Mouse (Mus musculus) left cerebral cortex, adult 9 months (tissue): ENCODE results near the gene Galnt7.
A peak's percentile ranks its signal among the peaks of the same experiment; 100 is the strongest.

Source experiments
- DNase-seq, 2 experiments: peaks; one replicate each; pipeline ENCODE4 v3.0.0; 2022; ENCODE audit warnings: low spot score in 2 of 2

Gene Galnt7

DNA sequence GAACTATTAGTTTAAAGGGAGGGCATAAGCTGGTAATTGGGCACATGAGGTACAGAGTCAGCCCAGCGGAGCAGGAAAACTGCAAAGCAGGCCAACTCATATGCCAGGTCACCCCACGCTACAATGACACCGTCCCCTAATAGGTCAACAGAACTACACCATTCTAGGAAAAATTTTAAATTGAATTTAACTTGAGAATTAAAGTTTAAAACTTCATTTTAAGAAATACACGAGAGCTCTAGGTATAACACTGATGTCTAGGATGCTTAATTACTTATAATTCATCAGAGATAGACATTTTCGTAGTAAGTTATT, 67.7 kb downstream of the Galnt7 start:
- no peak for DNase-seq

DNA sequence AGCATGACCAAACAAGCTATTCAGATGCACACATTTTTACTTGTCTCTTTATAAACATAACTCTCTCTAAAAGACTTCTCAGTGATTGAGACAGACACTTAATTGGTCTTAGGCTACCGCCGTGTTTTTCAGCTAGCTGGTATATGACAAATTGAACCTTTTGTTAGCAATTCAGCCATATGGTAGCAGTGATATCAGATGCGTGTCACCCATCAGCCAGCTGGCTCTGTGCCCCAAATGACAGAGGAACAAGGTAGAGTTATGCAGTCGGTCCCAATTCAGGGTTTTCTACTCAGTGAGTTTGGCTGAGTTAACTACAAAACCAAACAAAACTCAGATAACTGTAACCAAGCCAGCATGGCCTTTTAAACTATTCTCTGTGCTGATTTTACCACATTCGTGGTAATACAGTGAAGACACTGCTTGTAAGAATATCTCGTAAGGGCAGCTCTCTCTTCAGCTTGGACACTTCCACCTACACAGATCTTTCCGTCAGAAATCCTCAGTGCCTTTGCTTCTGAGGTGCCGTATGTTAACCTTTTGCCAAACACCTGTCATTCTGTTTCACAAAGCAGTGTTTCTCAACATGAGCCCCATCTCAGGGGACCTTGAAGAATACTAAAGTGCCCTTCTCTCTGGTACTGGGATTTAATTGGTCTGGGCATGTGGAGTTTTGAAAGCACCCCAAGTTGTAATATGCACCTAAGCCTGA, 68.3 kb downstream of the Galnt7 start:
- no peak for DNase-seq

DNA sequence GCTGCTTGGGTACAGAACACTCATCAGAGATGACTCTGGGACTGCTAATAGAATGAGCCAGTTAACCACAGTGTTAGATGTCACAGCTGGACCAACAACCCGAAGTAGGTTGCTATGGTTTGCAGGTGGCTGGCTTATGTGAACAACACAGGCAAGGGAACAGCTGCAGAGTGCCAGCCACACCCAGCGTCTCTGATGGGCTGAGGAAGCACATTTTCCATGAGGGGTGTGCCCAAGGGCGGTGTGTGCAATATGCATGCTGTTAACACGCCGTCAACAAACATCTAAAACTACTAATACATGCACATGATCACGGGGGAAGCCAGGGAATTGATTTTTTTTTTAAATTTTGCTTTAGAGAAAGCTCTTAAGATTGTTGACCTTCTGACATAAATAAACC, 73.0 kb downstream of the Galnt7 start:
- no peak for DNase-seq

DNA sequence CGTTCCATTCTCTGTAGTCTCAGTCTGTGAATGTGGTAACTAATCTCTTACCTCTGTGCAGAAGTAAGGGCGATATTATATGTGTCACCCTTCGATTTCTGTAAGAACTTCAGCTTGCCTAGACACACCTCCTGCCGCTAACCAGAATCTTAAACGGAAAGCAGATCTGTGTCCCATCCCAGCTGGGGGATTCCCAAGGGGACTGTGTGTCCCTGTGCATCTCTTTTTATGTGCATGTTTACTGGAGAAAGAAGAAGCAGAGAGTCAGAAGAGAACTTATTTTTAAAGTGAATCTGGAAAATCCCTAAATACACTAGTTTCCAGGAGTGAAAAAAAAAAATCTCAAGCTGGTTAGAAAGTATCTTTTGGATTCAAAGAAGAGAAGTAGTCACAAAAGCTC, 75.5 kb downstream of the Galnt7 start:
- no peak for DNase-seq

DNA sequence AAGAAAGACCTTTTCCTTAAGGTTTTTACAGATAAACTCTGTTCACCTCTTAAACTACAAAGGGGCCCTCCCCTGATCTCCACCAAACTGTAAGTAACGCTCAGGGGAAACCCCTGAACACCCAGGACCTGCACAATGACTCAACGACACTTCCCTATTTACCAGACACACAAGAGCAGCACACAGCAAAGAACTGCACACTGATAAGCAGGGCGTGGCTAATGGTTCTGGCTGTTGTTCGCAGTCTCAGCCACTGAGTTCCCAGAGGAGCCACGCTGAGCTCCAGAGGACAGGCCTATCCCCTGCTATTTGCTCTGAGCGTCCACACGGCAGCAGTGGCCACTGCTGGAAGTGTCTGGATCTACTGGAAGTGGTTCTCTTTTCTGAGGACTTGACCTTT, 76.6 kb downstream of the Galnt7 start:
- DNase-seq, result no peak

DNA sequence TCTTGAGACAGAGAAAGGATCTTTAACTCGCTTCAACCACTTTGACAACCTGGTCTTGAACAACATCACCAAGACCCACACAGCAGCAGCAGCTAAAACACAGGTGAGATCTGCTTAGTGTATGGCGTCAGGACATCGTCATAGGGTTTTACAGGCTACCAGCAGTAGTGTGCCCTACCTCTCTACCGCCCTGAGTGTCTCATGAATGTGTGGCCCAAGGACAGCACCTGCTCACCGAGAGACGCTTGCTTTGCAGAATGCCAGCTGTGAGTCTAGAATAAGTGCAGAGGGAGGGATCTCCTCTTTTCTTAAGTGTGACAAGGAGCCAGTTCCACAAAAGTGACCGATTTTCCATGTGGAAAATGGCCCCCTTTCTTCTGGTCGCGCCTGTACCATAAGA, 77.5 kb downstream of the Galnt7 start:
- DNase-seq, result no peak

DNA sequence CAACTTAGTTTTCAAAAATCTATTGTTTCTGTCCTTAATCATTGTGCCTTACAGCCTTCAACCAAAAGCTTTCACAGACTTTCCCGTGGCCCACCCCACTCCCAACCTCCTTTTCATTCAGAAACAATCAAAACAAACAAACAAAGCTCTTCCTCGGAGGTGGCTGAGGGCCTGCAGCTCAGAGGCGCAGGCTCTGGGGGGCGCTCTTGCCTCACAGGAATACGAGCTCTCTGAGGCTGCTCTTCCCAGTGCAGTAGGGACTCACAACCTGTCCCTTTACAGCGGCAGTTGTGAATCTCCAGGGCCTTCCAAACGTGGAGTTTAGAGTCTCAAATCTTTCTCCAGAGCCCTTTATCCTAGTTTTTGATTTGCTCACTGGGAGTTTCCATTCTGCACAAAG, 78.4 kb downstream of the Galnt7 start:
- peak in 1 of 2 experiments; percentile 74 for DNase-seq

DNA sequence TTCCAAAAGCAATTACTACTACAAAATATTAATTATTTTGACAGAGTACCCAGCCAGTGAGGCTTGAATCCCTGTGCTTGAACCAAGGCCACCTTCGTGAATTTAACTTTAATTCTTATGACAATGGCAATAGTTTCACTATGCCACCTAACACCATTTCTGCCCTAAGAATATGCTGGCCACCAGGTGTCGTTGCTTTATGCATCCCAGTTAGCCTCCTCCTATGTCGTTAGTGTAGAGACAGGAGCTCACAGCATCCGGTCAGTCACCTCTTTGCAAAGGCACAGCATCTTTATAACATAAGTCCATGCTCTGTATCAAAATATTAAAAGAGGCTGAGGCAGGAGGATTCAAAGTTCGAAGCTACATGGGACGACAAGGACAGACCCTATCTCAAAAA, 79.0 kb downstream of the Galnt7 start:
- DNase-seq, result no peak

DNA sequence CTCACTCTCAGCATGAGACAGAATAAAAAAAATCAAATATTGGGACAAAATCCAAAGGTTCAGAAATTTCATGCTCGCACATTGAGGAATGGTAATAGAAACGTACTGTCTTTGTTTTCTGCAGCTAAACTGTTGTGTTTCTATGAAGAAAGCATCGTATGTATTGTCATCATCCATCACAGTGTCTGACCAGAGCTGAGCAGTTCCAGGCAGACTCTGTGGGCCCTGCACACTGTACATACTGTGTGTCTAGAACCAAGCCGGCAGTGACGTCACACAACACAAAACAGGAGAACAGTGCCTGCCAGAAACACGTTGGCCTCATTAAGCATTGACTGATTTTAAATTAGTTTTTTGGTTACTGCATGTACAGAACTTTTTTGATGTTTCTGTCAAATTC, 82.9 kb downstream of the Galnt7 start:
- no peak for DNase-seq

DNA sequence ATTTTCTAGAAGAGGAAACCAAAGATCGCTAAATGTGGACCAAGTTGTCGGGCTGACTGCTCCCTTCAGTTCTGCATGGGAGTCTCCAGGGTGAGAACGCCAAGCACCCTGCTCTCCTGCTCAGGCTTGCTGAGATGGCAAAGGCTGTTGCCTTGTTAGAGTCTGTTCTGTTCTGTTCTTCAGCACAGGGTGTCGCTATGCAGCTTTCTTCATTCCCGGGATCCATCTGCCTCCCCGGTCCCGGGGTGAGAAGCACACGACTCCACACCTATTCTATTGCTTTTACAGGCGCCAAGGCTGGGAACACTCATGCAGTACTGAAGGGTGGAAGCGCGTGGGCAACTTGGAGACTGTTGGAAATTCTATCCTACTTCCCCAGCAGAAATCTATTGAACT, 83.4 kb downstream of the Galnt7 start:
- DNase-seq, result peak in 1 of 2 experiments; percentile 48

DNA sequence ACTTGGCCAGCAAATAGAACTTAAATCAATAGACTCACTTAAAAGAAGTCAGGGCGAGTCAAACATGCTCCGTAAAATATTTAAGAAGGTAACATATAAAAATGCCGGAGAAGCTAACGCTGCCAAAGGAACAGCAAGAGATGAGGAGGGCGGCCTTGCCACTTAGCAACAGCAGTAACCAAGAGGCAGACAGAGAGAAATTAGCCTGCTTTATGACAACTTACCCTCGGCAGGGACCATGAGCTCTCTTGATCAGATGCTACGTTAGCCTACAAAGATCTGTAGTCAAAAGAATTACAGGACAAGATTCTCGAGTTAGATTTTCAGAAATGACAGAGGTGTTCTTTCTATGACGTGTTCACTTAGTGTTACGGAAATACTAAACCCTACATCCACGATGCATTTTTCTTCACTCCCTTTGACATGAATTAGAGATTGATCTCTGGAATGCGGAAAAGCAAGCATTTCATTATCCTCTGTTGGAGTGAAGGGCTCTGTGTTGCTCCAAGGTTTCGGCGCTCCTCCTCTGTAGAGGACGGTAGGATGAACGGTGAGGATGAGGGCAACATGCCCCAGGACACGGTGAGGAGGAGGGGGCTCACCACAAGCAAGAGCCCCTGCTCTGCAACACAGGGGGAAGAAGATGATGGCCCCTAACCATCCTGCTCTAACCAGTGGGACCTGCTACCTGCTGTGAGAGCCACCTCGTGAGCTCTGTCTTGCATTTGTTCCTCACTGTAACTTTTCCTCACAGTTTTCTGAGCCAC, 84.0 kb downstream of the Galnt7 start:
- no peak for DNase-seq

DNA sequence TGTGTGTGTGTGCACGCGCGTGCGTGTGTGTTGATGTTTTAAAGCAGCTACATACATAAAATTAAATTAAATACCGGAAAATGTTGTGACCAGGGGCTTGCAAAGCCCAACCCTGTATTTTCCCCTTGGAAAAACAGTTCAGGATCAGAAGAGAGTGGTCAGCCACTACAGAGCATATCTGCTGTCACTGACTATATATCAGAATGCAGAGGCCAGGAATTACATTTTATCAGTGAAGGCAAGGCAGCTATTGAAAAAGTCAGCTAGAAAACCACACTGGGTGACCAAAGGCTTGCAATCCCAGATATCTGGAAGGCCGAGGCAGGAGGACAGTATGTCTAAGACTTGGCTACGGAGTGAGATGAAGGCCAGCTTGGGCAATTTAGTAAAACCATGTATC, 84.8 kb downstream of the Galnt7 start:
- DNase-seq, result no peak

DNA sequence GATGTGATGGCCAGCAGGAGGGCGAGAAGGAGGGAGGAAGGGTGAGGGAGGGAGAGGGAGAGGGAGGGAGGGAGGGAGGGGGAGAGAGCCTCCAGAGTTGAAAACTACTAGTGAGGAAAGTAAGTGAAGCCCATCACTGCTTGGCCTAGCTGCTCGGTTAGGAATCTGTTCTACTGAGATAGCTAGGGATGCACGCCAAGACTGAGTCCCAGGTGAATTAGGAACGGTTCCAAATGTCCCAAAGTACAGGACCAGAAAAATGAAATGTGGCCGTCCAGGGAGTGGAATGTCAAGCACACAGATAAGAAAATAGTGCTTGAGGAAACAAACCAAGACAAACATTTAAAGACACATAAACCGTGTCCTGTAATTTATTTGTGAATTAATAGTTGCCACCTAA, 87.8 kb downstream of the Galnt7 start:
- no peak for DNase-seq

DNA sequence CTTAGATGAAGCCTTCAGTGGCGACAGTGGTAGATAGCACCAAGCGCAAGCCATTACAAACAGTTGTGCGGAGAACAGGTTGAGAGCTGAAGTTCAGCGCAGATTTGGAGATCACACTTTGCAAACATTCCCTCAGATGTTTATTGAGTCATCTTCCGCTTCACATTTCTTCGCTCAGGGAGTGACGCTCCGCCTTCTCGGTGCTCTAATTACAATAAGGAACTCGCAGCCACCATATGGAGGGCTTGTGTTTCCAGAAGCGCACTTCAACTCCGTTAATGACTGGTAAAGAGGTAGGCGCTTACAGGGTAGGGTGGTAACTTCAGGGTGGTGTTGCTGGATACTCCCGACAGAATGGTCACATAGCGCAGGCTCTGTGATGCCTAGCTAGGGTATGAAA, 89.1 kb downstream of the Galnt7 start:
- DNase-seq, result peak in 1 of 2 experiments; percentile 61

DNA sequence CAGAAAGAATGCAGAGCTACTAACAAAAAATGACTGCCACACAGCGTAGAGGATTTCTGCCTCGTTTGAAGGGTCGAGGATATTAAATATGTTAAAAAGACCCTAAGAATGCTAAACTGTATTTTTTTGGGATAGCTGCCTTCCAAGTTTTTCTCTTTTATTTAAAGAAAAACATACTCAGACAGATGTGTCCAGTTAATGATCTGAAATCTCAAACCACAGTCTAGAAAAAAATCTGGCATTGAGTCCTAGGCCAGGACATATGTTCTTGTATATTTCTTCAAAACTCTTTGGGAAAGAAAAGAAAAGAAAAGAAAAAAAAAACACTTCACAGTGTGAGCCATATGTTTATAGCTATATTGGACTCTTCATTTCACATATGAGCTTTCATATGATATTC, 90.1 kb downstream of the Galnt7 start:
- no peak for DNase-seq

DNA sequence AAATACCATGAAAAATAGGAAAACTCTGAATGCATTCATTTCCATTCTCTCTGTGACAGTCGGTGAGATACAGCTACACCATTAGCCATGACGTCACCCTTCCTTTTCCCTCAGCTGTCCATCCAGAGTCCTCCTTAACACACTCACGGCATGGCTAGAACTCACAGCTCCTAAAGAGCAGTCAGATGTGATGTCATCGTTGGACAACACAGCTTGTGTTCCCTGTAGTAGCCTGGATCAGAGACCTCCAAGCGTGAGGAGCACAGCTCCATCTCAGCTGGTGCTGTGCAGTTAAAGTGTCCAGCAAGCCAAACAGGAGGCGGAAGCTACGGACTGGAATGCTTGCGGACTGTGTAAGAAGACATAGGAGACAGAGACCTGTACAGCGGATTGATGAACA, 91.9 kb downstream of the Galnt7 start:
- DNase-seq, result no peak

DNA sequence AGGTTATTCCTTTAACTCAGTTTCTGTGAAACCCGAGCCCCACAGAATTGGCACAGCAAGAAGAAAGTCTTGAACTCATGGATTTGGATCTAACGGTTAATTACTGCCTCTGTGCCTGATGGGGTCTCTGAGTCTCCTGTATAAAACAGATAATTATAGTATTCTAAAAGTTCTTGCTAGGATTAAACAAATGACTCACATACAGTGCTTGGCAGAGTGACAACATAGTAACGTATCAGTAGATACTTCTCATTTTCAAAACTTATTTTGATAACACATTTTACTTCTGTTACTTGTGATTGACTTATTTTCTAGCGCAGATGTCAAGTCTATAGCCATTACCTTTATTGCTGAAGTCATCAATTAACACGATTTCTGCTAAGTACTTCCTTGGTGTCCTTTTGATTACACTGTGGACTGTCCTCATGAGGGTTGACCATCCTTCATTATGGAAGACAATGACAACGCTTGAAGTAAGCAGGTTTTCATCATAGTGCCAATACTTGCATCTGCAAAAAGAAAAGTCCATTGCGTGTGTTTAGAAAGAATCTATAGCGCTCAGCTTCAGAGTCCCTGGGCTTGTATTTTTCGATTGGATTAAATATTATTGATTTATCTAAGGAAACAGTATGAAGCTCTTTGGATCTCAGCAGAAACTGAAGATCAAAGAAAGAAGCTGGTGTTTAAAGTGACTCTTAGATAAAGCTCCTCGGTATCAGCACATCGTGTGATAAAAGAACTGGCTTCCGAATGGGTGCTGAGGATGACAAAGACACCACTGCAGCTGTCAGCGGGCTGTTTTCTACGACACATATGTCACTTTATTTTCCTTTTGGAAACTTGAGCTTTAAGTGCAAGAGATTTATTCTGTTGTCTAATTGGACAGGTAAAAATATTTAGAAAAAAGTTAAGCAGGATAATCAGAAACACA, 100.5 kb downstream of the Galnt7 start:
- DNase-seq, result no peak

DNA sequence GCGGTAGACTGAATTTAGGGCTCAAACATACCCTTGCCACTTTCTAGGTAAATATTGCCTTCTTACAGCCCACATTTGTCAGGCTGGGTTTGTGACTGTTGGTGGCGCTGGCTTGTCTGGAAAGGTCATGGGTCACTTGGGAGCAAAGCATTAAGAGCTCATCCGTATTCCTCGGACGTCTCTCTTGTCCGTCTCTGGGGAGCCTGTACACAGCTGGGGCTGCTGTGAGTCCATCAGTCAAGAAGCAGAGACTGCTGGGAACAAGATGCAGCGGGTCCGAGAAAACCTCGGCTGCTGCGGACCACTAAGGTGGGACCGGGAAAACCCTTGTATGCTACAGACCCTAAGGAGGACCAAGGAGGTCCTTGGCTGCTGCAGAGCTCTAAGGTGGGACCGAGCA, 105.3 kb downstream of the Galnt7 start:
- no peak for DNase-seq

DNA sequence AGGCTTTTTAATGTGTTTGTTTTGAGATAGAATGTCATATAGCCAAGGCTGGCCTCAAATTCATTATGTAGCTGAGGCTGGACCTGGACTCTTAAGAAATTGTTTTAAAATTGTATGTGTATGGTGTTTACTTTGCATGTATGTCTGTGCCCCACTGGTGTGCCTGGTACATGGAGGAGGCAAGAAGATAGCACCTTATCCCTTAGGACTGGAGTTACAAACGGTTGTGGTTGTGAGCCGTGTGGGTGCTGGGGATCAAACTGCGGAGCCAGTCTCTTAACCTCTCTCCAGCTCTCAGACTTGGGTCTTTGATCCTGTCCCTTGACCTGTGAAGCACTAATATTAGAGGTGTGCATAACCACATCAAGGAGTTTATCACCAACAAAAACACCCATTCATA, 106.0 kb downstream of the Galnt7 start:
- DNase-seq, result no peak

DNA sequence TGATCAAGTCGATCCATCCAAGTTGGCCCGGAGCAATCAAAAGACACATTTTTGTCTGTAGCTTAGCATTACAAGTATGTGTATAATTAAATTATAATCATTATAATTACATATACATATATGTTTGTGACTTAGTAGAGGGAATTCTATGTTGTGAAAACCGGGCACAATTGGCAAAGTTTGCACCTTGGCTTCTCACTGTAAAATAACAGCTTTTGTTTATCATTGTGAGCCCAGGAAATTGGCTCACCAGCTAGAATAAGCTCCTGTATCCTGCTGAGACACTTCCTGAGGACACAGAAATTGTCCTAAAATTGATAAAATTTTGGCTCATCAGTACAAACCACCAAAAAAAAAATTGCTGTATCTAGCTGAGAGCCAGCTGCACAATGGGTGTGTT, 106.4 kb downstream of the Galnt7 start:
- DNase-seq, result no peak

DNA sequence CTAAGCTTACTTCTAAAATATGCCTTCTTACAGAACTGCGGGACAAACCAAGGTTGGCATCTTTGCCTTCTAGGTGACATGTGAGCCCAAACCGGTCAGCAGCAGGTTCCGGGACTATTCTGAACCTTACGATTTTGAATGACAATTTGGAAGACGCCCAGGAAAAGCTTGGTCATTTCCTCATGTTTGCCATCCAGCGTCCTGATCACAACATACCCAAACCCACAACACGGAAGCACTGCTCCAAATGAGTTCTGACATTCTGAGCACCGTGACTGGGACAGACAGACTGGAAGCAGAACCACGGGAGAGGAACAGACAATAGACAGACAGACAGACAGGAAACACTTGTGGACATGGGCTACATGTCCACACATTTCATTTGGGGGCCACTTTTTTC, 111.4 kb downstream of the Galnt7 start:
- DNase-seq, result no peak

DNA sequence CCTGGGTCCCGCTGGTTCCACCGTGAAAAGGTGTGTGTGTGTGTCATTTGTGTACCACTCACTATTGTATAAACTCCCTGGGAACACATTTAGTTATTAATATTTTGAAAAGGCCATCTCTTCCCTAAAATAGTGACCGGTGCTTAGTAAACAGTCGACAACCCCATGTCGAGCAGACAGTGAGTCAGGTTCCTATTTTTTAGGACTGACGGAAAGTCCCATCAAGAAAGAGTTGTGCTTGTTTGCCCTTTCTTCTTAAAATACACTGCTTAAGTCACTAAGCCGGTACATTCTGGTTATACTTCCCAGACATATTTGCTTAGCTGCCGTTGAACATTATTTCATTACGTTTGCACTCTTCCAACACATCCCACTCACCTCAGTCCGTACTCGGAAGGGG, 111.9 kb downstream of the Galnt7 start:
- DNase-seq, result no peak
